Mouse (Mus musculus): ENCODE measurements at regions not wholly inside any gene's neighbourhood (a gene's known extent, or its start where the extent isn't known, plus 50 kb on each side); places are given as distances from the start of the nearest gene placed in this dataset.

GRCm38 (mm10) chr1:137658141-137658540 is 517.4 kb downstream of the Ptprc start:
- no peak overlapping the region for H3K9ac ChIP-seq (ENCODE audit: low read depth, low read length)
- no peaks in the 10 kb centered on the region for H3K9me3 ChIP-seq (replicated peaks; ENCODE audit: control insufficient read depth, low read length, poor library complexity, severe bottlenecking)
- no peak overlapping the region for H3K4me2 ChIP-seq (ENCODE audit: low read length)
- H3K27me3 ChIP-seq (ENCODE audit: control insufficient read depth, insufficient read depth, low read depth, low read length): no peaks in the 10 kb centered on the region
- 80% methylated on average over 1 of the region's 1 CpGs for WGBS
- no peaks in the 10 kb centered on the region for H3K36me3 ChIP-seq (ENCODE audit: control insufficient read depth, insufficient read depth, low read length)
- ATAC-seq: no peak
- H3K4me1 ChIP-seq (ENCODE audit: control insufficient read depth, insufficient read depth, low read length): peaks cover 8% of the 10 kb centered on the region
- H3K4me3 ChIP-seq (ENCODE audit: low read depth, low read length): no peak overlapping the region
- no peak overlapping the region for H3K27ac ChIP-seq (ENCODE audit: low read length)

- H3K27me3 ChIP-seq (ENCODE audit: control insufficient read depth, insufficient read depth, low read depth, low read length): no peaks in the 10 kb centered on the region
- H3K4me2 ChIP-seq (ENCODE audit: low read length): peak overlapping the region; percentile 37
- ATAC-seq: peak; percentile 88
- H3K9ac ChIP-seq (ENCODE audit: low read depth, low read length): peak overlapping the region; percentile 31; the same call in 1 of the 2 replicates
- WGBS: 2% methylated on average over 6 of the region's 6 CpGs
- H3K4me1 ChIP-seq (ENCODE audit: control insufficient read depth, insufficient read depth, low read length): peaks cover 8% of the 10 kb centered on the region
- no peaks in the 10 kb centered on the region for H3K9me3 ChIP-seq (replicated peaks; ENCODE audit: control insufficient read depth, low read length, poor library complexity, severe bottlenecking)
- no peaks in the 10 kb centered on the region for H3K36me3 ChIP-seq (ENCODE audit: control insufficient read depth, insufficient read depth, low read length)
- H3K27ac ChIP-seq (ENCODE audit: low read length): peak overlapping the region; percentile 71
- no peak overlapping the region for H3K4me3 ChIP-seq (ENCODE audit: low read depth, low read length)
Measured at GRCm38 (mm10) chr1:137656900-137657458, 518.5 kb downstream of the Ptprc start.

GRCm38 (mm10) chr1:137654171-137654570 is 521.3 kb downstream of the Ptprc start:
- Histone ChIP-seq H3K4me1 (ENCODE audit: control insufficient read depth, insufficient read depth, low read length) (peaks cover 8% of the 10 kb centered on the region), H3K36me3 (ENCODE audit: control insufficient read depth, insufficient read depth, low read length) (no peaks in the 10 kb centered on the region), H3K4me2 (ENCODE audit: low read length) (no peak overlapping the region), H3K4me3 (ENCODE audit: low read depth, low read length) (no peak overlapping the region), H3K9ac (ENCODE audit: low read depth, low read length) (no peak overlapping the region), H3K27ac (ENCODE audit: low read length) (no peak overlapping the region), H3K9me3 (replicated peaks; ENCODE audit: control insufficient read depth, low read length, poor library complexity, severe bottlenecking) (no peaks in the 10 kb centered on the region), H3K27me3 (ENCODE audit: control insufficient read depth, insufficient read depth, low read depth, low read length) (no peaks in the 10 kb centered on the region)
- no peak for ATAC-seq
- 37% methylated on average over 4 of the region's 4 CpGs for WGBS

GRCm38 (mm10) chr1:137653495-137653894 is 522.0 kb downstream of the Ptprc start:
- ATAC-seq: no peak
- WGBS: 76% methylated on average over 5 of the region's 5 CpGs

GRCm38 (mm10) chr1:137650629-137651028 is 524.9 kb downstream of the Ptprc start:
- H3K27ac ChIP-seq (ENCODE audit: low read length): no peak overlapping the region
- H3K9me3 ChIP-seq (replicated peaks; ENCODE audit: control insufficient read depth, low read length, poor library complexity, severe bottlenecking): no peaks in the 10 kb centered on the region
- no peaks in the 10 kb centered on the region for H3K27me3 ChIP-seq (ENCODE audit: control insufficient read depth, insufficient read depth, low read depth, low read length)
- H3K4me3 ChIP-seq (ENCODE audit: low read depth, low read length): no peak overlapping the region
- no peak for ATAC-seq
- H3K4me2 ChIP-seq (ENCODE audit: low read length): no peak overlapping the region
- no peaks in the 10 kb centered on the region for H3K36me3 ChIP-seq (ENCODE audit: control insufficient read depth, insufficient read depth, low read length)
- H3K4me1 ChIP-seq (ENCODE audit: control insufficient read depth, insufficient read depth, low read length): 0 out of 2 replicates have a peak, but pooled peaks cover 2% of the 10 kb centered on the region
- 68% methylated on average over 3 of the region's 3 CpGs for WGBS
- H3K9ac ChIP-seq (ENCODE audit: low read depth, low read length): no peak overlapping the region

More at GRCm38 (mm10) chr1:137653495-137653894, 522.0 kb downstream of the Ptprc start:
- Histone ChIP-seq H3K9ac (ENCODE audit: low read depth, low read length) (no peak overlapping the region), H3K27me3 (ENCODE audit: control insufficient read depth, insufficient read depth, low read depth, low read length) (no peaks in the 10 kb centered on the region), H3K4me1 (ENCODE audit: control insufficient read depth, insufficient read depth, low read length) (peaks cover 8% of the 10 kb centered on the region), H3K9me3 (replicated peaks; ENCODE audit: control insufficient read depth, low read length, poor library complexity, severe bottlenecking) (no peaks in the 10 kb centered on the region), H3K4me2 (ENCODE audit: low read length) (no peak overlapping the region), H3K27ac (ENCODE audit: low read length) (no peak overlapping the region), H3K4me3 (ENCODE audit: low read depth, low read length) (no peak overlapping the region), H3K36me3 (ENCODE audit: control insufficient read depth, insufficient read depth, low read length) (no peaks in the 10 kb centered on the region)

GRCm38 (mm10) chr1:137650082-137650481 is 525.4 kb downstream of the Ptprc start:
- H3K4me1 ChIP-seq (ENCODE audit: control insufficient read depth, insufficient read depth, low read length): 0 out of 2 replicates have a peak, but pooled peaks cover 2% of the 10 kb centered on the region
- no peaks in the 10 kb centered on the region for H3K27me3 ChIP-seq (ENCODE audit: control insufficient read depth, insufficient read depth, low read depth, low read length)
- H3K36me3 ChIP-seq (ENCODE audit: control insufficient read depth, insufficient read depth, low read length): no peaks in the 10 kb centered on the region
- no peak for ATAC-seq
- no peak overlapping the region for H3K4me2 ChIP-seq (ENCODE audit: low read length)
- H3K9me3 ChIP-seq (replicated peaks; ENCODE audit: control insufficient read depth, low read length, poor library complexity, severe bottlenecking): no peaks in the 10 kb centered on the region
- H3K9ac ChIP-seq (ENCODE audit: low read depth, low read length): no peak overlapping the region
- no peak overlapping the region for H3K27ac ChIP-seq (ENCODE audit: low read length)
- H3K4me3 ChIP-seq (ENCODE audit: low read depth, low read length): no peak overlapping the region
- WGBS: 38% methylated on average over 2 of the region's 2 CpGs

GRCm38 (mm10) chr1:137648832-137649231 is 526.7 kb downstream of the Ptprc start:
- no peak overlapping the region for H3K4me2 ChIP-seq (ENCODE audit: low read length)
- no peaks in the 10 kb centered on the region for H3K27me3 ChIP-seq (ENCODE audit: control insufficient read depth, insufficient read depth, low read depth, low read length)
- H3K4me3 ChIP-seq (ENCODE audit: low read depth, low read length): no peak overlapping the region
- no peaks in the 10 kb centered on the region for H3K36me3 ChIP-seq (ENCODE audit: control insufficient read depth, insufficient read depth, low read length)
- H3K27ac ChIP-seq (ENCODE audit: low read length): no peak overlapping the region
- H3K9ac ChIP-seq (ENCODE audit: low read depth, low read length): no peak overlapping the region
- no peaks in the 10 kb centered on the region for H3K4me1 ChIP-seq (ENCODE audit: control insufficient read depth, insufficient read depth, low read length)
- no peak for ATAC-seq
- no peaks in the 10 kb centered on the region for H3K9me3 ChIP-seq (replicated peaks; ENCODE audit: control insufficient read depth, low read length, poor library complexity, severe bottlenecking)
- 53% methylated on average over 1 of the region's 1 CpGs for WGBS

- ATAC-seq: no peak
- no peaks in the 10 kb centered on the region for H3K4me1 ChIP-seq (ENCODE audit: control insufficient read depth, insufficient read depth, low read length)
- no peak overlapping the region for H3K27ac ChIP-seq (ENCODE audit: low read length)
- H3K4me3 ChIP-seq (ENCODE audit: low read depth, low read length): no peak overlapping the region
- H3K9me3 ChIP-seq (replicated peaks; ENCODE audit: control insufficient read depth, low read length, poor library complexity, severe bottlenecking): no peaks in the 10 kb centered on the region
- WGBS: 80% methylated on average over 6 of the region's 6 CpGs
- no peaks in the 10 kb centered on the region for H3K36me3 ChIP-seq (ENCODE audit: control insufficient read depth, insufficient read depth, low read length)
- H3K4me2 ChIP-seq (ENCODE audit: low read length): no peak overlapping the region
- no peak overlapping the region for H3K9ac ChIP-seq (ENCODE audit: low read depth, low read length)
- H3K27me3 ChIP-seq (ENCODE audit: control insufficient read depth, insufficient read depth, low read depth, low read length): no peaks in the 10 kb centered on the region
Measured at GRCm38 (mm10) chr1:137644601-137645040, 530.9 kb downstream of the Ptprc start.

GRCm38 (mm10) chr1:137643508-137643907 is 532.0 kb downstream of the Ptprc start:
- Histone ChIP-seq H3K4me1 (ENCODE audit: control insufficient read depth, insufficient read depth, low read length) (no peaks in the 10 kb centered on the region), H3K9me3 (replicated peaks; ENCODE audit: control insufficient read depth, low read length, poor library complexity, severe bottlenecking) (no peaks in the 10 kb centered on the region), H3K4me3 (ENCODE audit: low read depth, low read length) (no peak overlapping the region), H3K27ac (ENCODE audit: low read length) (no peak overlapping the region), H3K4me2 (ENCODE audit: low read length) (no peak overlapping the region), H3K9ac (ENCODE audit: low read depth, low read length) (no peak overlapping the region), H3K36me3 (ENCODE audit: control insufficient read depth, insufficient read depth, low read length) (no peaks in the 10 kb centered on the region), H3K27me3 (ENCODE audit: control insufficient read depth, insufficient read depth, low read depth, low read length) (no peaks in the 10 kb centered on the region)
- WGBS: 65% methylated on average over 1 of the region's 1 CpGs
- ATAC-seq: no peak
